Mouse (Mus musculus): ENCODE measurements around the gene Scd4. TPM values are rescaled to one million over a fixed set of nuclear protein-coding genes. Genes with fewer than 3 reads are reported as not detected.
"Not testable (repeated sequence)": the region's sequence is repeated elsewhere in the genome, so short reads cannot be mapped to it uniquely, and the experiment has no call there.

Scd4 gene
- polyA plus RNA-seq, 1 experiment from 2014 or later = 0.06 TPM

DNA sequence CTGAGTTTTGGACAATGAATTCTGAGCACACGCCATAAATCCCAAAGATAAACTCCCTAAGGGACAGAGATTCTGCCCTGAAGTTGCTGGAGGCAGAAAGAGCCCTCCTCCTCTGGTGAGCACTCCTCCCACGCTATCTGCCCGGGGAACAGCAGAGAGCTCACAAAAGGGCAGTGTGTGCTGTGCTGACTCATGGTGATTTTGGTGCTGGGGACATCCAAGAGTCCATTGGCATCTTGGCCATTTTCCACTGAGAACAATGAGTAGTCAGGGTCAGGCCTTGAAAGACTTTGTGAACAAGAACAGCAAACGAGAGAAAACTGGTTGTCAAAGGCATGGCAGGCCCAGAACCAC lies 20.9 kb upstream of the Scd4 start:
- H3K36me3 ChIP-seq = peaks cover 23% of the 10 kb centered on the region
- peak overlapping the region; percentile 14; the same call in 1 of the 2 replicates for H3K27ac ChIP-seq (replicated peaks)
- peaks cover 46% of the 10 kb centered on the region for H3K4me1 ChIP-seq
- WGBS = 33% methylated on average over 4 of the region's 4 CpGs
- H3K4me3 ChIP-seq = no peak overlapping the region
- H3K9me3 ChIP-seq (replicated peaks) = no peaks in the 10 kb centered on the region
- H3K27me3 ChIP-seq (ENCODE audit: low read depth, poor library complexity, severe bottlenecking) = no peaks in the 10 kb centered on the region
- DNase-seq (ENCODE audit: low spot score) = no peak

- no peak overlapping the region for H3K27ac ChIP-seq (replicated peaks)
- H3K4me3 ChIP-seq = no peak overlapping the region
- H3K9me3 ChIP-seq (replicated peaks) = no peaks in the 10 kb centered on the region; the same call in 1 of the 2 replicates
- 89% methylated on average over 3 of the region's 3 CpGs for WGBS
- no peaks in the 10 kb centered on the region for H3K27me3 ChIP-seq (ENCODE audit: low read depth, poor library complexity, severe bottlenecking)
- no peak for DNase-seq (ENCODE audit: low spot score)
- H3K4me1 ChIP-seq = peaks cover 47% of the 10 kb centered on the region
- peaks cover 12% of the 10 kb centered on the region for H3K36me3 ChIP-seq
These were observed 19.8 kb upstream of the Scd4 start for GRCm38 (mm10) chr19:44313066-44313465.

DNA sequence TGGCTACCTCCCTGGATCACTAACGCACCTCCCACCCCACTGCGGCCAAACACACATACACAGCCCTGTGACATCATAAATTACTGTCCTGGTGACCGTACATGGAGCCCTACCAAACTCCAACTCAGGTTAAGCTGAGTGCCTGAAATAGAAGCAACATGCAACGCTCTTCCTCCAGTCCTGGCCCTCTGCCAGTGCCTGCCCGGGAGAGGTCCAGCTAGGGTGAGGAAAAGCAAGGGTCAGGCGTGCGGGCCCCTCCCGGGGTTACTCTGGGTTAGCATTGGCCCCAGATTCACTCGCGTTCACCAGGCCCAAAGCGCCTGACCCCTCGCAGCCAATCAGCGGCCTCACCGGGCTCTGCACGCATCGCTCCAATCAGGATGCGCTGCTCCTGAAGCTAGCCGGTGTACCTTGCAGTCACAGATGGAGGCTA lies 18.5 kb upstream of the Scd4 start:
- 7% methylated on average over 18 of the region's 18 CpGs for WGBS
- peaks cover 8% of the 10 kb centered on the region; the same call in 1 of the 2 replicates for H3K9me3 ChIP-seq (replicated peaks)
- peak overlapping the region; percentile 63 for H3K4me3 ChIP-seq
- peaks cover 2% of the 10 kb centered on the region; the same call in 1 of the 2 replicates for H3K36me3 ChIP-seq
- peak; percentile 84 for DNase-seq (ENCODE audit: low spot score)
- no peaks in the 10 kb centered on the region for H3K27me3 ChIP-seq (ENCODE audit: low read depth, poor library complexity, severe bottlenecking)
- peak overlapping the region; percentile 82 for H3K27ac ChIP-seq (replicated peaks)
- peaks cover 47% of the 10 kb centered on the region for H3K4me1 ChIP-seq

DNA sequence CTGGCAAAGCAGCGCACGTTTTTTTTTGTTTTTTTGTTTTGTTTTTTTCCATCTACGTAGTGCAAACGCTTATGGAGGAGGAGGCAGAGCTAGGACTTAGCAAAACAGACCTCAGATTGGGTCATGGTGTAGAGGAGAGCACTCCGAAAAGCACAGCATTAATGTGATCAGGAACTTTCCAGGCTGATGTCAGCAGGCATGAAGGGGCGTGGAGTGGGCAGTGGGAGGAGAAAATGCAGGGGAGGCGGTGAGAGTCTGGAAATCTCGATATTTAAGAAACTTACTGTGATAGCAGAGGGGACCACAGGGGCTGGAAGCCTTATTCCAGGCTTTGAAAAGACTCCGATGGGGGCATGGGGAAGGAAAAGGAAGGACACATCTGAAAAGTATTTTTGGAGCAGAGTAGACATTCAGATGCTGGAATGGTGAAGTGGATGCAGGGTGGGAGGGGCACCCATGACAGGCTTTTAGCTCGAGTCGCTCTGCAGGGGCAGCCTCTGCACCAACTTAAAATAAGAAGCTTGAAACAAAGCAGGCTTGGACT lies 17.9 kb upstream of the Scd4 start:
- no peaks in the 10 kb centered on the region for H3K27me3 ChIP-seq (ENCODE audit: low read depth, poor library complexity, severe bottlenecking)
- 1% methylated on average over 11 of the region's 11 CpGs for WGBS
- peak overlapping the region; percentile 82 for H3K27ac ChIP-seq (replicated peaks)
- H3K4me3 ChIP-seq = peak overlapping the region; percentile 63
- no peak for DNase-seq (ENCODE audit: low spot score)
- H3K9me3 ChIP-seq (replicated peaks) = peaks cover 8% of the 10 kb centered on the region; the same call in 1 of the 2 replicates
- no peaks in the 10 kb centered on the region for H3K36me3 ChIP-seq
- H3K4me1 ChIP-seq = peaks cover 45% of the 10 kb centered on the region

GRCm38 (mm10) chr19:44316752-44317315 lies 16.1 kb upstream of the Scd4 start:
- Histone ChIP-seq H3K36me3 (no peaks in the 10 kb centered on the region), H3K9me3 (replicated peaks) (peaks cover 8% of the 10 kb centered on the region; the same call in 1 of the 2 replicates), H3K4me3 (no peak overlapping the region), H3K27ac (replicated peaks) (no peak overlapping the region), H3K27me3 (ENCODE audit: low read depth, poor library complexity, severe bottlenecking) (no peaks in the 10 kb centered on the region), H3K4me1 (peaks cover 26% of the 10 kb centered on the region)
- DNase-seq (ENCODE audit: low spot score) = no peak
- WGBS = 67% methylated on average over 5 of the region's 5 CpGs

DNA sequence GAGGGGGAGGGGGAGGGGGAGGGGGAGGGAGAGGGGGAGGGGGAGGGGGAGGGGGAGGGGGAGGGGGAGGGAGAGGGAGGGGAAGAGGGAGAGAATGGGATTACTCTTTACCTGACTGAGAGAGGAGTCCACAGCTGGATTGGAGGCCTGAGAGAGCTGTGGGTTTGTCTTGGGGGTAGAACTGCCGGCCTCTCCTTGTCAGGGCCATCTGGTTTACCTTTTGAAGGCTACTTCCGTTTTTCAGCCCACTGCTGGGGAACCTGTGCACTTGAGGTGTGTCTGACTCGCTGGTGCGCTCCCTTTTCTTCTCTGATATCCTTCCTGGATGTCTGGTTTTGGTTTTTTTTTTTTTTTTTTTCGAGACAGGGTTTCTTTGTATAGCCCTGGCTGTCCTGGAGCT lies 15.5 kb upstream of the Scd4 start:
- DNase-seq (ENCODE audit: low spot score) = no peak
- 81% methylated on average over 5 of the region's 5 CpGs for WGBS
- H3K27ac ChIP-seq (replicated peaks) = no peak overlapping the region
- H3K9me3 ChIP-seq (replicated peaks) = peaks cover 8% of the 10 kb centered on the region; the same call in 1 of the 2 replicates
- H3K4me1 ChIP-seq = peaks cover 21% of the 10 kb centered on the region
- H3K4me3 ChIP-seq = no peak overlapping the region
- H3K27me3 ChIP-seq (ENCODE audit: low read depth, poor library complexity, severe bottlenecking) = no peaks in the 10 kb centered on the region
- no peaks in the 10 kb centered on the region for H3K36me3 ChIP-seq

DNA sequence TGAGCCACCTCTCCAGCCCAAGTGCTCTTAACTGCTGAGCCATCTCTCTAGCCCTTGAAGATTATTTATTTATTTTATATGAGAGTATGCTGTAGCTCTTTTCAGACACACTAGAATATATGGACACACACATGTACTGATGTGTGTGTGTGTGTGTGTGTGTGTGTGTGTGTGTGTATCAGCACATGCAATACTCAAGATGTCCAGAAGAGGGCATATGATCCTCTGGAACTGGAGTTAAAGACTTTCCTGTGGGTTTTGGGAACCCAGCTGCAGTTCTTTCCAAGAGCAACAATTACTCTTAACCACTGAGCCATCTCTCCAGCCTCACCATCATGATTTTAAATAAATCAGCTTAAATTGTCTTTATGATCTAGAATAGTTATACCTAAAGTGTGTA lies 14.3 kb upstream of the Scd4 start:
- no peaks in the 10 kb centered on the region for H3K27me3 ChIP-seq (ENCODE audit: low read depth, poor library complexity, severe bottlenecking)
- no peak for DNase-seq (ENCODE audit: low spot score)
- H3K36me3 ChIP-seq = no peaks in the 10 kb centered on the region
- H3K4me1 ChIP-seq = peaks cover 21% of the 10 kb centered on the region
- H3K4me3 ChIP-seq = no peak overlapping the region
- peaks cover 8% of the 10 kb centered on the region; the same call in 1 of the 2 replicates for H3K9me3 ChIP-seq (replicated peaks)
- H3K27ac ChIP-seq (replicated peaks) = no peak overlapping the region

- peaks cover 8% of the 10 kb centered on the region; the same call in 1 of the 2 replicates for H3K9me3 ChIP-seq (replicated peaks)
- 87% methylated on average over 3 of the region's 3 CpGs for WGBS
- H3K36me3 ChIP-seq = no peaks in the 10 kb centered on the region
- H3K4me3 ChIP-seq = no peak overlapping the region
- no peak overlapping the region for H3K27ac ChIP-seq (replicated peaks)
- DNase-seq (ENCODE audit: low spot score) = no peak
- no peaks in the 10 kb centered on the region for H3K27me3 ChIP-seq (ENCODE audit: low read depth, poor library complexity, severe bottlenecking)
- peaks cover 6% of the 10 kb centered on the region for H3K4me1 ChIP-seq
These were observed 12.6 kb upstream of the Scd4 start for GRCm38 (mm10) chr19:44320316-44320715.

GRCm38 (mm10) chr19:44321201-44321600 lies 11.7 kb upstream of the Scd4 start:
- H3K36me3 ChIP-seq = no peaks in the 10 kb centered on the region
- H3K9me3 ChIP-seq (replicated peaks) = peaks cover 9% of the 10 kb centered on the region; the same call in 1 of the 2 replicates
- 82% methylated on average over 4 of the region's 4 CpGs for WGBS
- H3K27ac ChIP-seq (replicated peaks) = no peak overlapping the region
- no peaks in the 10 kb centered on the region for H3K27me3 ChIP-seq (ENCODE audit: low read depth, poor library complexity, severe bottlenecking)
- H3K4me1 ChIP-seq = 0 out of 2 replicates have a peak, but pooled peaks cover 2% of the 10 kb centered on the region
- DNase-seq (ENCODE audit: low spot score) = no peak
- no peak overlapping the region for H3K4me3 ChIP-seq

- no peak overlapping the region for H3K27ac ChIP-seq (replicated peaks)
- H3K4me3 ChIP-seq = no peak overlapping the region
- DNase-seq (ENCODE audit: low spot score) = no peak
- H3K4me1 ChIP-seq = 0 out of 2 replicates have a peak, but pooled peaks cover 2% of the 10 kb centered on the region
- WGBS = 78% methylated on average over 2 of the region's 2 CpGs
- no peaks in the 10 kb centered on the region for H3K36me3 ChIP-seq
- H3K9me3 ChIP-seq (replicated peaks) = peaks cover 12% of the 10 kb centered on the region; the same call in 1 of the 2 replicates
- H3K27me3 ChIP-seq (ENCODE audit: low read depth, poor library complexity, severe bottlenecking) = no peaks in the 10 kb centered on the region
These were observed 11.3 kb upstream of the Scd4 start for GRCm38 (mm10) chr19:44321631-44322030.

DNA sequence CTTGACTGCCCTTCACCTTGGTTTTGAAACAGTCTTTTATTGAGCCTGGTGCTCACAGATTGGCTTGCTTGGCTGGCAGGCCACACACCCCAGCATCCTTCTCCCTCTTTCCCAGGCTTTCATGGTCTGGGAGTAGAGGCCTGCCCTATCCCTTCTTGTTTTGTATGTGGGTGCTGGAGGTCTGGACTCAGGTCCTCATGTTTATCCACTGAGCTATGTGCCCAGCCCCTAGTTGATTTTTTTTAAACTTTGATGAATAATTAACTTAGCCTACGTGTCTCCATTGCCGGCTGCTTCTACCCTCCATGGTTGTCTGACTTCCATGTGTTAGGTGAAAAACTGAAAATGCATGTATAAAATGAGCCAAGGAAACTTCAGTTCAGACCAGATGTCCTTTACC lies 3.3 kb upstream of the Scd4 start:
- DNase-seq (ENCODE audit: low spot score) = no peak
- no peaks in the 10 kb centered on the region for H3K36me3 ChIP-seq
- H3K27ac ChIP-seq (replicated peaks) = no peak overlapping the region
- H3K4me3 ChIP-seq = no peak overlapping the region
- no peaks in the 10 kb centered on the region for H3K27me3 ChIP-seq (ENCODE audit: low read depth, poor library complexity, severe bottlenecking)
- 90% methylated on average over 2 of the region's 2 CpGs for WGBS
- no peaks in the 10 kb centered on the region; the same call in 1 of the 2 replicates for H3K4me1 ChIP-seq
- peaks cover 4% of the 10 kb centered on the region; the same call in 1 of the 2 replicates for H3K9me3 ChIP-seq (replicated peaks)

DNA sequence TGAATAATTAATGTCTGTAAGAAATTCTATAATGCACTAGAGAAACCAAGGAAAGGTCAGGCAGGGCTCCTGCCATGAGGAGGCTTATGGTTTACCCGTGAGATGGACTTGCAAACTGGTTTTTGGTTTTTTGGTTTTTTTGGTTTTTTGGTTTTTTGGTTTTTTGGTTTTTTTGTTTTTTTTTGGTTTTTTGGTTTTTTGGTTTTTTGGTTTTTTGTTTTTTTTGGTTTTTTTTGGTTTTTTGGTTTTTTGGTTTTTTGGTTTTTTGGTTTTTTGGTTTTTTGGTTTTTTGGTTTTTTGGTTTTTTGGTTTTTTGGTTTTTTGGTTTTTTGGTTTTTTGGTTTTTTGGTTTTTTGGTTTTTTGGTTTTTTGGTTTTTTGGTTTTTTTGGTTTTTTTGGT lies 1.8 kb upstream of the Scd4 start:
- not testable (repeated sequence) for H3K27ac ChIP-seq (replicated peaks); DNase-seq (ENCODE audit: low spot score); H3K9me3 ChIP-seq (replicated peaks); H3K4me1 ChIP-seq; H3K36me3 ChIP-seq; H3K27me3 ChIP-seq (ENCODE audit: low read depth, poor library complexity, severe bottlenecking); H3K4me3 ChIP-seq
- 93% methylated on average over 1 of the region's 1 CpGs for WGBS

DNA sequence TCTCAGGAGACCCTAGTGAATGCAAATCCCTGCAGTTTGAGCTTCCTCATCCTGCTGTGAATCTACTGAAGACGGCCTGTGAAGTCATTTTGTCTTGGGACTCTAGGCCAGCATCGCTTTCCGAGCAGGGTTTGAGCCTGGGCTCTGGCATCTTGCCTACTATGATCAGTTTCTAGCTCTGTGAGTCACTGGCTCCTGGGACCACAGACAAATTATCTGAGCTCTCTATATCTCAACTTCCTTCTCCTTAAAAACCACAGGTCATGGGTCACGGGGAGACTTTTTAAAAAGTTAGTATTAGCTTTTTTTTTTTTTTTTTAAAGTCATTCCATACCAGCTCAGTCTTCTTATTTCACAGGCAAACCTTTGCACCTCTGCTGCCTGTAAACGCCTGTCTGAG lies 981 bp upstream of the Scd4 start:
- H3K36me3 ChIP-seq = no peaks in the 10 kb centered on the region
- DNase-seq (ENCODE audit: low spot score) = no peak
- 86% methylated on average over 5 of the region's 5 CpGs for WGBS

More for the DNA sequence above, 981 bp upstream of the Scd4 start:
- no peaks in the 10 kb centered on the region for H3K27me3 ChIP-seq (ENCODE audit: low read depth, poor library complexity, severe bottlenecking)
- H3K4me1 ChIP-seq = no peaks in the 10 kb centered on the region; the same call in 1 of the 2 replicates
- no peaks in the 10 kb centered on the region for H3K9me3 ChIP-seq (replicated peaks)
- no peak overlapping the region for H3K27ac ChIP-seq (replicated peaks)
- H3K4me3 ChIP-seq = no peak overlapping the region
